Mouse (Mus musculus) cerebellum, adult 9-11 months (tissue): ENCODE measurements at regions not wholly inside any gene's neighbourhood (a gene's known extent, or its start where the extent isn't known, plus 50 kb on each side); places are given as distances from the start of the nearest gene placed in this dataset.

Experiments
- DNase-seq: peaks from one replicate; pipeline ENCODE4 v3.0.0; 2022

DNA sequence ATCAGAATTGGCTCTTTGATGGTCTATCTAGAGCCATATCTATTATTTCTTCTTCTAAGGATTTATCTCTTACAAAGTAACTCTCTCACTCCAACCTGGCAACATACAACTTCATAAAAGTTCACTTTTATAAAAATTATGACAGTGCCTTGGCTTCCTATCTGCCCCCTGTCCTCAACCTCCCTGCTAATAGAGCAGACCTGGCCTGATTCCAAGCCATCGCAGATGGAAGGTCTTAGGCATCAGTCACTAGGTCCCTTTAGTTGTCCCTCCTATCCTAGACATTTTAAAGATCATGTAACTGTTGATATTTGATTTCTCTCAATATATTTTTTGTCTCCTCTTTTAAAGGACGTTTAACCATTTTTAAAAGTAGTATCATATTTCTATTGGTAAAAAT is 1974.3 kb upstream of the Slc39a10 start:
- DNase-seq = no peak

GRCm38 (mm10) chr1:48881373-48881772 is 1988.7 kb upstream of the Slc39a10 start:
- no peak for DNase-seq

DNA sequence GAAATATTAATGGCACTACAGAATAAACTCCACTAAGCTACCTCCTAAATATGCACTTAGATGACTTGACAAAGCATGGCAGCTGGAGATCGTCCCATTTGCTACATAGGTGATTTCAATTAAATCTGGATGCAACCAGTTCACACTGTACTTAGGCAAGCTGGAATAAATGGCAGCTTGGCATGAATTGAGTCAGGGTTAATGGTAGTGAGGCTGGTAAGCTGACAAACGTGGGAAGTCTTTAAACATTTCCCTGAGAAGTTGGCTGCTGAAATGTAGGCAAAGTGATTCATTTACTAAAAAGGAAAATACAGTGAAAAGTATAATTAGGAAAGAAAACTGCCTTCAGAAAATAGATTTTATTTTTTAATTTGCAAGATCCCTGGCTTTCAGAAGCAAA is 2000.9 kb upstream of the Slc39a10 start:
- no peak for DNase-seq

DNA sequence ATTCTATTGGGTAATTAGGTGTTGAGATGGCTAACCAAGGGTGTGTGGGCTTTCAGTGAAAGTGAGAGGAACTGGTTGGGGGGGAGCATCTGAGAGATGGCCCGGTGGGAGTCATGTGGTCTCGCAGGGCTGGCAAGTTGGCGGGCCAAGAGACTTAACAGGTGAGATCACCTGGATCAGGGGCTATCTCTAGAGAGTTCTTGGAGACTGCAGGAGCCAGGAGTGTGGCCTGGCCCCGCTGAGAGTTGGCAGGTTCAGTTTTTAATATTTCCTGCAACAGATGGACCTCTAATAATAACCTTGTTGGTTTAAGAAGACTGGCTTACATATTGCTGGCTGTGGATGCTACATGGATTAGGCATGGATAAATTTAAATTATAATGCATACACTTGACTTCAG is 1984.0 kb upstream of the Tmeff2 start:
- peak; percentile 95 for DNase-seq

DNA sequence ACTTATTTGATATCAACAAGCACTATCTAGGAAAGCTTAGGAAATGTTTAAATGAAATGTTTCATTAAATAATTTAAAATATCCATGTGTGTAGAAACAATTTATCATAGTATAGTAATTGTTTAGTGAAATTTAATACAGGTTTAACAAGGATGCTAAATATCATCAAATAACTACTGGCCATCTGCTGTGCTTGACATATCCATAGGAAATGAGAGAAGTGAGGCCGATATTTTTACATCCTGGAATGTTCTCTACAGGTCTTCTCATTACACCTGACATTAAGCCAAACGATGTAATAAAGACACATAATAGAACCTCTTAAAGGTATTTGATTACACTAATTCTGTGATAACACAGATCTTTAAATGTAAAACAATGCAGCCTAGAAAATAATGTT is 1957.3 kb upstream of the Tmeff2 start:
- no peak for DNase-seq

DNA sequence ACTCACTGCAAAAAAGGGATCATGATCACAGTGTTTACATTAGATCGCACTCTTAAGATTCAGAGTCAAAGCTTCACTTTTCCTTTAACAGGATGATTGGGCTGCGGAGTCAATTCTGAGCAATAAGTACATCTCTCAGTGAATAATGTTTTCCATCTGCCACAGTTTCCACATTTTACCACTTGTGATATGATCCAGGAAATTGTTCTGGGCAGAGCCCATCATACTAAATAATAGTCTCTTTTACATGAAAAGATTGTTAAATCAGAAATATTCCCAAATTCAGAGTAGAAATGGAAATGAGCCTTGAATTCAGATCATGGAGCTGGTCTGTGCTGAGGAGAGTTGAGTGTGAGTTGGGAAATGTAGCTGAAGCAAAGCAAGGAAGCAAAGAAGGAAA is 1956.6 kb upstream of the Tmeff2 start:
- DNase-seq = no peak
